Mouse (Mus musculus): ENCODE measurements around the gene Gm28510.
"Not testable (repeated sequence)": the region's sequence is repeated elsewhere in the genome, so short reads cannot be mapped to it uniquely, and the experiment has no call there.

Gene Gm28510

DNA sequence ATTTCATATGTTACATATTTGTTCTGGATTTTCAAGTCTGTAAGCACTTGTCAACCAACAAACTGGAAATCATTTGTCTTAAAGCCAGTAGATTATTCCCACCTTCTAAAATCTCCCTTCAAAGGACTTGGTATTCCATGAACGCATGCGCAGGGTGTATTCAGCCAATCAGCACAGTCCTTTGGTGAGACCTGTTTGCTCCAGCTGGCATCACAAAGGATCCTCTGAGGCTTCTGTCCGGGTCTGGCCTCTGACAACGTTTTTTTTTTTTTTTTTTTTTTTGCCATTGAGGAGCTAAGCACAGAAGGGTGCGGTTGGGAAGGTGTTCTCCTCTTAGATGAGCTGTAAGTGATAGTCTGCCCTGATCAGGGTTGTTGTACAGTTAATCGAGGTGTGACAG, at the start of gene Gm28510:
Gene Gm28510, plus strand, starts transcription at position 301 of the 400 bp plus-strand sequence.
- not testable (repeated sequence) for DNase-seq

Measured in cerebellum, postnatal 36 days (tissue).